Mouse (Mus musculus) T-cell, adult 2 months (primary cell): ENCODE data around the gene Tpcn1.

ENCODE experiments used
- DNase-seq: peaks from one replicate; pipeline ENCODE4 v3.0.0; 2022; ENCODE audit warnings: low spot score

Tpcn1 gene

DNA sequence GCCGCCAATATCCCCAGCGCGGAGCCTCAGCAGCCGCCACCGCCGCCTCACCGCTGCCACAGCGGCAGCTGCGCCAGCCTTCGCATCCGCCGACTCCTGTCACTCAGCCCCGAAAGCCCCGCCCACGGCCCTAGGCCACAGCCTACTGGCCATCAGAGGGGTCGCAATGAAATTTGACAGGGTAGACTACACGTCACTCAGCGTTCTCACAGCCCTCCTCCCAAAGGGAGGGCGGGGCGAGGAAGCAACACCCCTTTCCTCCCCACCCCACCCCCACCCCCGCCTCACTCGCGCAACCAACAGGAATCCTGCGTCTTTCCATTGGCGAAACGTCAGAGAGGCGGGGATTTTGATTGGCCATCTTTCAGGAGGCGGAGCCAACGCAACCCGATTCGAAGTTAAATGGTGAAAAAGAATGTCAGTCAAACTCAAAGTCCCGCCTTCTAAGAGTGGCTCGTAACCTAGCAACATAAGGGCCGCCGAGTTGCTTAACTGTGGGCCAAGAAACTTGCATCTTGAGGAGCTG is at the start of gene Tpcn1, which contains the start of gene Iqcd:
Gene Tpcn1, minus strand, starts transcription at position 105 of the 526 bp plus-strand sequence.
Gene Iqcd, plus strand, starts transcription at position 448 of the 526 bp plus-strand sequence.
- DNase-seq, result peak; percentile 99

DNA sequence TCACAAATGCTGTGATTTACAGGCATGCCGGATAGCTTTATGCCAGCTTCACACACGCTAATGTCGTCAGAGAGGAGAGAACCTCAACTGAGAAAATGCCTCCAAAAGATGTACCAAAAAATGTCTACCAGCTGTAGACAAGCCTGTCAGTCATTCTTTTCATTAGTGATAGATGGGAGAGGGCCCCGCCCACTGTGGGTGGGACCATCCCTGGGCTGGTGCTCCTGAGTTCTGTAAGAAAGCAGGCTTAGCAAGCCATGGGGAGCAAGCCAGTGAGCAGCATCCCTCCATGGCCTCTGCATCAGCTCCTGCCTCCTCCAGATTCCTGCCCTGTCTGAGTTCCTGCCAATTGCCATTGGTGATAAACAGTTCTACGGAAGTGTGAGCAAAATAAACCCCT is 47.2 kb upstream of the Tpcn1 start:
- DNase-seq, result no peak

DNA sequence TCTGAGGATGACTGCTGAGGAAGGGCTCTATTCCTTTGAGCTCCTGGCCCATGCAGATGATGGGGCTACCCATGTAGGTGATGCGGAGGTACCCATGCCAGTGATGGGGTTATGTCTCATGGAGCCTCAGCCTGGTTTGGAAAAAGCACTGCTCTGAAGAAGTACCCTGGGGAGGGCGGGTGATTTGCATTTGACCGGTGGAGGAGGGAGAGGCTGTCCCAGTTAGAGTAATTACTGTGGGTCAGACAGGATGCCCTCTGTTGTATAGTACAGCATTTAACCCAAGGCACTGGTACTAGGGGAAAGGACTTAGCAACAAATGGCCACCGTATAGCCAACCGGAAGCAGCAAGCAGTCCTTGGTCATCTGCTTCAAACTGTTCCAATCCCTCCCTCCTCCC is 46.4 kb upstream of the Tpcn1 start:
- no peak for DNase-seq

DNA sequence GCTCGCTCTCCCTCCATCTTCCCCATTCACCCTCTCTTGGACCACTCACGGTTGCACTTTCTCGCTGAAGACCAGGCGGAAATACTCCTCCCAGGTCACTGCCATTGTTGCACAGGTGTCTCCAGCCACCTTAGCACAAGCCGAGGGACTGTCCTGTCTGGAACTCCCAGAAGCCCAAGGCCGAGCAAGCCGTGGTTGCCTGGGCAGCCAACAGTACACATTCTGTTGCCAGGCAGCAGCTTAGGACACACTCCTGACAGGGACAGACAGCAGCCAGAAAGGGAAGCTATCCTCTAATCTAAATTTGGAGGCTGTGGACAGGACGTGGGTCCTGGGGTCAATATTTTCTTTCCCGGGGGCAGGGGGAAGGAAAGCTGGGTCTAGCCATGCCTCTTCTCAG is 45.7 kb upstream of the Tpcn1 start, which contains the start of gene Cfap73:
Gene Cfap73, minus strand, starts transcription at position 105 of the 400 bp plus-strand sequence.
- no peak for DNase-seq

DNA sequence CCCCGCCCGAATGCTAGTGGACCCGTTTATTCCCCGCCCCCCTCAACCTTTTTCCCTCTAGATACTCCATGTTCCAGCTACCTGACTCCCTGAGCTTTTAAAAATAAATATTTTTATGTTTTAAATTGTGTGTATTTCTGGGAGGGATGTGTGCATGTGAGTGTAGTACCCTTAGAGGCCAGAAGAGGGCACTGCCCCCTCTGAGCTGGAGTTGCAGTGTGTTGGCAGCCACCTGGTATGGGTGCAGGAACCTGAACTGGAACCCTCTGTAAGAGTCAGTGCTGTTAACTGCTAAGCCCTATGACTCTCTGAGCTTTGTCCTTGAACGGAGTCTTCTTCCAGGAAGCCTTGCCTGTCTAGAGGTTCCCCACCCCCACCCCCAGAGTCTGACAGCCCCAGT is 43.4 kb upstream of the Tpcn1 start:
- no peak for DNase-seq

DNA sequence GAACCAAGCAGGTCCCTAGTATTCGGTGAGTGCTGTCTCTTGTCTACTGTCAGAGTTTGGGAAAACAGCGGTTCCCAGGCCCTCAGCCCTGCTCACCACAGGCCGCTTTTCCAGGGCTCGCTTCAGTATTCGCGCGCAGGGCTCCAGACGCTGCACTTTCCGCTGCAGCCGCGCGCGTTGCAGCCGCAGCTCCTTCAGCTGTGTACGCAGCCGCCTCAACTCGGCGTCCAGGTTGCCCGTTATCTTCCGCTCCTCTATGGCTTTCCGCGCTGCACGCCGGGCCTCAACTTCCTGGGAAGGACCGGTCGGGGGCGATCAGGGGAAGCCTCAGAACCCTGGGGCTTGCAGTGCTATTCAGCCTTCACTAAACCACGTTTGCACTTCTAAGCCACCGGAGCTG is 42.7 kb upstream of the Tpcn1 start:
- peak; percentile 20 for DNase-seq

DNA sequence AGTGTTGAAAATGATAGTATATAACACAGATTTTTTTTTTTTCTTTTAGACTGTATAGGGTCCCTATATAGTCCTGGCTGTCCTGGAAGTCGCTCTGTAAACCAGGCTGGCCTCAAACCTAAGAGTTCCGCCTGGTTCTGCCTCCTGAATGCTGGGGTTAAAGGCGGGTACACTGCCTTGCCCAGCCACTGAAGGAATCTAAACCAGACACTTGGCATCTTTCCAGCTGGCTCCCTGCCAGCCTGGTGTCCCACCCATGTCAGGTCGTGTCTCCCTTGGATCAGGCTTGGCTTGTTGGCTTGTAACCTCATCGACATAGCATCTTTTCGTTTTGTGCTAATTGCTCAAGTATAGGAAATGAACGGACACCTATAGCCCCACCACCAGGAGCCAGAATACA is 40.2 kb upstream of the Tpcn1 start:
- DNase-seq, result no peak

DNA sequence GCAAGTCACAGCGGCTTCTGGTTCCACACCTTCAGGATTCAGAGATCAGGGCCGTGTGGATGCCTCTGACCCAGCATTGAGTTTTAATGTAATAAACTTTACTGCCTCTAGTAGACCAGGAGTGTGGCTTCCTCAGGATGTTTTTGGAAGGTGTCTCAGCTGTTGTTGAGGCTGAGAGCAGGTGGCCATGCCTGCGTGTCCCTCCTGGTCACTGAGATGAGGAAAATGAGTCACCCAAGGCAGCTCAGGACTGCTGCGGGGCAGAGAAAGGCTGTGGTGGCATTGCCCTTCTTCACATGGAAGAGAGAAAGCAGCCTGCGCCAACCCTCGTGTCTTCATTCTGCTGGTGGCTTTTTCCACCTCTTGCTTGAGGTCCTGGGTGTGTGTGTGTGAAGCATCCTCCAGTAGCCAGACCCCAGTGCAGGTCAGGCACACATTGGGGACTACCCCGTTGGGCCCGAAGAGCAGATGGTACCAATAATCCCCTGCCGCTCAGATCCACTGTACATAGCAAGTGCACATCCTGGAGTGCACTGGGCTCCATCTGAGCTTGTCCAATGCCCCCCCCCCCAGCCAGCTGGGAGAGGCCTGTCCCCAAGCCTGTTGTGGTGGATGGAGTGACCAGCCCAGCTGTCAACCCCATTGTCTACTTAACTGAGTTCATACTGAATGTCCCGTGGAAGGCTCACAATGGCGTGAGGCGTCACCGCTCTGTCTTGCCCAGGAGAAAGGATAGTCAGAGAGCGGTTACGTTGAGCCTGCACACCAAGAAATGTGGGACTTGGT is 39.2 kb upstream of the Tpcn1 start:
- no peak for DNase-seq

DNA sequence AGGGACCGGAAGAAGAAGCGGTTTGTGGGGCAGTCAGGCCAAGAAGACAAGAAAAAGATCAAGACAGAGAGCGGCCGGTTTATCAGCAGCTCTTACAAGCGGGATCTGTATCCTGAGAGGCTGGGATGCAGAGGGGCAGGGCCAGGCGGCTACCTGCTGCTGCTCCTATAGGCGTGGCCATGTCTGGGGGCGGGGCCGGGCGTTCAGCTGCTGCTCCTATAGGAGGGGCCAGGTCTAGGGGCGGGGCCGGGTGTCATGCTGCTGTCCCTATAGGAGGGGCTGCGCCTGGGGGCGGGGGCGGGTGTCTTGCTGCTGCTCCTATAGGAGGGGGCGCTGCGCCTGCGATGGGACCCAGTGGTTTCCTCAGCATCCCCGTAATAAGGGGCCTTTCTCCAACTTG is 37.9 kb upstream of the Tpcn1 start:
- no peak for DNase-seq

DNA sequence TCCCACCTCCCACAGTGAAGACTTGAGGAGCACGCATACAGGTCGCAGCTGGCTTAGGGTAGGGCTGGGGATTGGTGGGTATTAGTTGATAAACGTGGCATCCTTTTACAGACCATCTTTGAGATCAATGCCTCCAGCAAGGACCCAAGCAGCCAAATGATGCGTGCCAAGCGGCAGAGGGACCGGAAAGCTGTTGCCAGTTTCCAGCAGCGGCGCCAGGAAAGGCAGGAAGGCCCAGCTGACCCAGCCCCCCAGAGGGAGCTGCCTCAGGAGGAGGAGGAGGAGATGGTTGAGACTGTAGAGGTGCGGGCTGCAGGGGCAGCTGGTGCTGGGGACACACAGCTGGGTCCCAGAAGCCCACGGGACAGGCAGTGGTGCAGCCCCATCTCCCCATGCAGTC is 36.0 kb upstream of the Tpcn1 start:
- no peak for DNase-seq

DNA sequence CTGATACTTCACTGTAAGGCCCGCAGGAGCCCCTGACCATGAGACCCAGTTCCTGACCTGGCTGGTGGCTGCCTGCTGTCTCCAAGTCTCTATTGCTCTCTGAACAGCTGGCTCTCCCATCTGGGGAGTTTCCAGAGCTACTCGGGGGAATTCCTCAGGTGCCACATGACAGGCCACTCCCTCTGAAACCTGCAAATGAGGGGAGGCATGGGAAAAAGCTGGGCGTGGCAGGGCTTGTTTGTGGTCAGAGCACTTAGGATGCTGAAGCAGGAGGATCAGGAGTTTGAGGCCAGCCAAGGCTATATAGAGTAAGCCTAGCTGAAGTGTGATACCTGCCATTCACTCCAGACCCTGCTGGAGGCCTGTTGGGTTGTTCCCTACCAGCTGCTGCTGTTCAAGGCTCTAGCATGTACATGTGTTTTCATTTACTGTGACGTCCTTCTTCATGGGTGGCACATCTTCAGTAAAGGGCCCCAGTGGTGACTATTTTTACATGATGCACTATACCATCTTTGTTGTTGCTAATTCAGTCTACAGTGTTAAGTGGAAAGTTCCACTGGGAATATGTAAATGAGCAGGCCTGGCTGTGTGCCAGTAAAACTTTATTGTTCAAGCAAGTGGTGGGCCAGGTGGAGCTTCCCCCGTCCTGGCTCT is 33.9 kb upstream of the Tpcn1 start:
- peak; percentile 32 for DNase-seq

DNA sequence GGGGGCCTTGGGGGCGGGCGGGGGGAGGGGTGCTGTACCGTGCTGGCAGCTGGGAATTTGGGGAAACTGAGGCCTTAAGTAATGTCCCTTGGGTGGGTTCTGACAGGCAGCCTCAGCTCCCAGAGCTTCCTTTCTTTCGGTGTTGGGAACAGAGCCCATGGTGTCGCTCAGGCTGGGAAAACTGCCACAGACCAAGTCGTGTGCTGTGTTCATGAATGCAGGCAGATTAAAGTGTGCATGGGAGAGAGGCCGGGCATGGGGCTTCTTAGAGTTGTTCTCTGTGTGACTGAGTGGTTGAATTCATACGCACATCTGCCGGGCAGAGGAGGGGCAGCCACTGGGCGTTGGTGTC is 33.3 kb upstream of the Tpcn1 start:
- DNase-seq, result no peak

DNA sequence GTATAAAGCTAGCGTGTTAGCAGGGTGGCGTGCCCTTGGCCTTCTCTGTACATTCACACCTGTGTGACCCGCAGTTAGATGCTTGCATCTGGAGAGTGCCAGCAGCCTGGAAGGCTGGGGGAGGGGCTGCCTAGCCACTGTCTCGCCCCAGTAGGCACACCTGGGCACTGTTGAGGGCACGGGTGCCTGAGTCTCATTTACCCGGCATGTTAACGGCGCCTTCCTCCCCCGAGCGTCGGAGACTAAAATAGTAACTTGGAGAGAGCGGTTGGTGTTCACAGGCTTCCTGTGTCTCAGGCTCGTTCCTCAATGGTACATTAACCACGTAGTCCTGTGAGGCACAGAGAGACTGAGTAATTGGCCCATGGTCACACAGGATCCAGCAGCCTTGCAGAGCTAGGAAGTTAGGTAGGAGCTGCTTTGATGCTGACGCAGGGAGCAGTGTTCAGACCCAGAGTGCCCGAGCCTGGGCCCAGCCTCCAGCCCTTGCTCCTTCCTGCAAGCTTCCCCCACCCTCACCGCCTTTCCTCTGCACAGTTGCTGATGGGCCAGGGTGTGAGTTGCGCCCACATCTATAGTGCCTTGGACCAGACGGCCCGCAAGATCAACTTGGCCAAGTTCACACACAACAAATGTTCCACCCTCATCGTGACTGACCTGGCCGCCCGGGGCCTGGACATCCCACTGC is 32.7 kb upstream of the Tpcn1 start:
- DNase-seq, result peak; percentile 47

DNA sequence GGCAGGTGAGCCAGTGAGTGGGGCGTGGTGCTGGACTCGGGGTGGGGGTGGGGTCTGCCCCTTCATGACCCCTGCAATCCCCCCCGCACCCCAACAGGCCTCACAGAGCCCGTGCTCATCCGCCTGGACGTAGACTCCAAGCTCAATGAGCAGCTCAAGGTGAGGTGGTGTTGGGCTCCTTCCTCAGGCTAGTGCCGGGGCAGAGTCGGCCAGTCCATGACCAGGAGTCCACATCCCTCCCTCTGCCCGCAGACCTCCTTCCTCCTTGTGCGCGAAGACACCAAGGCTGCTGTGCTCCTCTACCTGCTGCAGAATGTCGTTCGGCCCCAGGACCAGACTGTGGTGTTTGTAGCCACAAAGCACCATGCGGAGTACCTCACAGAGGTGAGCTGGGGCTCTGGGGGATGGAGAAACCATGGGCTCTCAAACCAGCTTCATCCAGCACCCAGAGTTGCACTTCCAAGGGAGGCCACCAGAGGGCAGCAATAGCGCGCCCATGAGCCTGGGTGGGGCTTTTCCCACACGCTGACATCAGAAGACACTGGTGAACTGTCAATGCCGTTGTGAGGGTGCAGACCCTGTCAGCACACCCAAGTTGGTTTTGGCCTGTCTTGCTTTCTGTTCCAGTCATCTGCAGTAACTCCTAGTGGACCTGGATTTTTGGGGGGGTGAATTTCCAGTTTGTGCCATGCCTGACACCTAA is 32.1 kb upstream of the Tpcn1 start:
- peak; percentile 89 for DNase-seq

DNA sequence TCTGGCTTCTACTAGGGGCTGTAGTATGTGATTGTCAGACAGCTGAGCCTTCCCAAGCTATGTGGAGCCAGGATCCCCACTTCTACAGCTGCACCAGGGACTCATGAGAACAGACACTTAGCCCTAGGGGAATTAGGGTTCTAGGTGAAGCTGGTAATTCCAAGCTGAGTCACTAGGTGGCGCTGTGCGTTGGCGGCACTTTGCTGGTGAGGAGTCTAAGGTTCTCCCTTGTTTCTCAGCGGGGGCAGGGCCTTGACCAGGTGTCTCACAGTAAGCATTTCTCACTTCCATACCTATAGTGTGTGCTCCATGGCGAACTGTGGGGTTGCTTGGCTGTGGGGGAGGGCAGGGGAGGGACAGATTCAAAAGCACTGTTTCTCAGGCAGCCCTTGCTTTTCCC is 30.7 kb upstream of the Tpcn1 start:
- peak; percentile 60 for DNase-seq

DNA sequence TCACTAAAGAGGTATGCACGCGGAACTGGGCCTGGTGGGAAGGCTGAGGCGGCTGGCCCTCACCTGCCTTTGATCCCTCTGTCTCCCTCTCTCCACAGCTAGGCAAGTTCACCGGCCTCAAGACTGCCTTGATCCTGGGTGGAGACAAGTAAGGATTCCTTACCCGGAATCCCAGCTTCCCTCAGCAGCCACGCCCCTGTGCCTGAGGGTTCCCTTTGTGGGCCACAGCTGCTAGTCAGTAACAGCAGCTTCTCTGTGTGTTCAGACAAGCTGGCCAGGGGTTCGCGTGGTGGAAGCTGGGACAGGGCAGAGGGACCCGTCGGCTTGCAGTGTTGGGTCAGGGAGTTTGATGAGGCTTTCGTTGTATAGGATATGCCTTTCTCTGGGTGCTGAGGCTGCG is 30.3 kb upstream of the Tpcn1 start:
- DNase-seq, result no peak

DNA sequence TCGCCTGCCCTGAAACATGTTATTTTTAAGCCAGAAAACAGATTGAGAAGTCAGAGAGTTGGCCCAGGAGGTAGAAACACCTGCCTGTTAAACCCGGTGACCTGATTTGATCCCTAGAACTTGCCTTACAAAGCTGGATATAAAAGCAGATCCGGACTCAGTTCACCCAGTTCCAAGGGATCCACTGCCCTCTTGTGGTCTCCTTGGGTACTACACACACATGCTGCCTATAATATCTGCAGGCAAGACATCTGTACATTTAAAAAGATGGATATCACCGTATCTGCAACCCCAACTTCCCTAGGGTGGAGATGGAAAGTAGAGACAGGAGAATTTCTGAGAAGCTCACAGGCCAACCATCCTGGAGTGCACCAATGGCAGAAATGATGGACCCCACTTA is 27.4 kb upstream of the Tpcn1 start:
- DNase-seq, result peak; percentile 55

DNA sequence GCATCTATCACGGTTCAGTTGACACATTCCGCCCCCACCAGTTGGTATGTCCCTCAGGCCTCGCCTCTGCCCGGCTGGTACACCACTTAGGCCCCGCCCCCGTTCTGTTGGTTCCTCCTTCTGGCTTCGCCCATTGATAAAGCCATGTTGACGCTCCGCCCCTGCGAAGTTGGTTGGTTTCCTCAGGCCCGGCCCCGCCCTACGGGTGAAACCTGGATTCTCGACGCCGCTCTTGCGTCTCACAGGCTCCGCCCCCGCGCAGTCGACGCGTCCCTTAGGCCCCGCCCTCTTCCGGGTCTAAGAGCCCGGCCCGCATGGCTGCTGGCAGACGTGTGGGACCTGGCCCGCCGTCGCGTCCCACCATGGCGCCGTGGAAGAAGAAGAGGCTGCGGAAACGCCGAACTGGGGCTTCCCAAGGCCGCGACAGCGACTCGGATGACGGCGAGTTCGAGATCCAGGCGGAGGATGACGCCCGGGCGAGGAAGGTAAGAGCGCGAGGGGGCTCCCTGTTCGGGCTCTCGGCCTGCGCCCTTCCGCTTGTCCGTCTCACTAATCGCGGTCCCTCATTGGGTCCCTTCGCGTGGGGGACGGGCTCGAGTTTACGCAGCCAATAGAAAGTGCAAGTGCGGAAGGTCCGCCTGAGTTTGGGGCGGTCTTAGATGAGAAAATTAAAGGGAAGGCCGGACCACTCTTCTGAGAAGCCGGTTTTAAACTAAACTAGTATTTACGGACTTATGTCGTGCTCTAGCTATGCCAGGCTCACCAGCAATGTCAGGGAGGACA is 24.5 kb upstream of the Tpcn1 start:
- DNase-seq, result peak; percentile 100

DNA sequence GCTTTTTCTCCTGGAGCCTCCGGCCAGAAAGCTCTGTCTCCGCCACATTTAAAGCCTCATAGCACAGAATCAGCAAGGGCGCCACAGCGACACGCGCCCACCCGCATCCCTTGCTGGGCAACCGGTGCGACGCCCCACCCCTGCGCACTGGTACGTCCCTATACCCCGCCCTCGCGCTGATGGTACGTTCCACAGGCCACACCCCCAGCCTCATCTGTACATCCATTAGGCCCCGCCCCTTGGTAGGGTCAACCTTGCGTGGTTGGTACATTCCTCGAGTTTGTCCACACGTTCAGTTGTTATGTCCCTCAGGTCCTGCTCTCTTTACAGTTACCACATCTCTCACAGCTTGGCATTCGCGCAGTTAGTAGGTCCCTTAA is 24.0 kb upstream of the Tpcn1 start, which contains the start of the genes Rita1 and Ddx54:
Gene Rita1, minus strand, starts transcription at position 148 of the 380 bp plus-strand sequence.
Gene Ddx54, plus strand, starts transcription at position 298 of the 380 bp plus-strand sequence.
- peak; percentile 94 for DNase-seq

DNA sequence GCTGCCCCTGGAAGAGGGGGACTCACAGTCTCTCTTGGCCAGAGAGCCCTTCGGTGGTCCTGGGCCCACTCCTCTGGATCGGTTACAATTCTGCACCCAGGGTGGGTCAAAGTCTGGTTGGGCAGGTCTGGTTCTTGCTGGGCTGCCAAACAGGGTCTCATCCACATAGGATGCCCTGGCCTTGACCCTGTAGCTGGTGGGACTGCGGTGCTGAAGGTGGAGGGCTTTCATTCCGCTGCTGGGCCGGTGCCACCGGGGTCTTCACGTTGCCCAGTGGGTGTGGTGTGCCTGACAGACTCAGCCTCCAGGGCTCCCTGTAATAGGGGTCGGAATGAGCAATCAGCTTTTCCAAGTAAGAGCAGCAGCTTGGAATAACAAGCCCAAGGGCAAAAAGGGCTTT is 22.9 kb upstream of the Tpcn1 start:
- no peak for DNase-seq

DNA sequence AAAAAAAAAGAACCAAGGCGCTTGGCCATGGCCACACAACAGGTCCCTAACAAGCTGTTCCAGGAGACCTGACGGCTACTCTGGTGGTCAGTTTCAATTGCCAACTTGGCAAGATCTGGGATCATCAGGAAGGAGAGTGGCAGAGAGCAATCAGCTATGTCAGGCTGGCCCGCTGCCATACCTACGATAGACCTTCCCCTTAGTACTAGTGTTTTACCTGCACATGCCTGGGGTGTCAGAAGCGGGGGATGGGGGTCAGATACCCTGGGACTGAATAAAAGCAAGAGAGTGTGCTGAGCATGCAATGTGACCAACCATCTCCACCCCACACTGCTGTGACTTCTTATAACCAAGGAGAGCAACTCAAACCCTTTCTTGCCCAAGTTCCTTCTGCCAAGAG is 22.4 kb upstream of the Tpcn1 start:
- no peak for DNase-seq
